Mouse (Mus musculus) olfactory bulb, adult 2 months (tissue): ENCODE data around the gene Tnpo2.

Experiments
- CTCF ChIP-seq: fragments of 200-500 bp; IDR thresholded peaks from 2 replicates; pipeline ENCODE4 v1.5.1; 2012; ENCODE audit warnings: low read depth, mild to moderate bottlenecking, low read length, moderate library complexity; ENCODE audit not compliant: insufficient read depth
- POLR2A ChIP-seq: fragments of 200-500 bp; IDR thresholded peaks from 2 replicates; pipeline ENCODE4 v1.6.1; 2012; ENCODE audit warnings: mild to moderate bottlenecking, low read depth, low read length, moderate library complexity; ENCODE audit not compliant: insufficient read depth

DNA sequence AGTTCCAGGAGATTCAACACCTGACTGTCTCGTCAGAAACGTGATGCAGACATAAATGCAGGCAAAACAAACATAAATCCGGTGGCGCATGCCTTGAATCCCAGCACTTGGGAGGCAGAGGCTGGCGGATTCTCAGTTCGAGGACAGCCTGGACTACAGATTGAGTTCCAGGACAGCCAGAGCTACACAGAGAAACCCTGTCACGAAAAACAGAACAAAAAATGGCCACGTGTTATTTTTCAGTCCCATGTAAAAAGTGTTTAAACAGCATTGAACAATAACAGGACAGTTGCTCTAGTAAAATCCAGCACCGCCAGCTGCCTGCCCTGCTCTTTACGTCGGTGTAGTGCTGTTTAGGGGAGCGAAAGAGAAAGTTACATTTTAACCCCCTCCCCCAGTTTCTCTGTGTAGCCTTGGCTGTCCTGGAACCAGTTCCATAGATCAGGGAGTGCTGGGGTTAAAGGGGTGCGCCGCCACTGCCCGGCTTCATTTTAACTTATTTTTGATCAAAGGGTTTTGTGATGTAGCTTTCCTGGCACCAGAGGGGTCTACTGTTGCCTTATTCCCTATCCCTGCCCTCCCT lies 896 bp upstream of the Tnpo2 start:
- no peak for TF ChIP-seq CTCF
- no peak for TF ChIP-seq POLR2A
